Mouse (Mus musculus) midbrain, embryonic 15.5 days (tissue): ENCODE measurements at regions not wholly inside any gene's neighbourhood (a gene's known extent, or its start where the extent isn't known, plus 50 kb on each side); places are given as distances from the start of the nearest gene placed in this dataset.

ENCODE experiments used
- ATAC-seq: fragments of 200-750 bp; cut with Nextera tagmentation; replicated peaks from 2 replicates; pipeline ENCODE4 v1.8.0; 2017; ENCODE audit warnings: moderate TSS enrichment
- H3K27ac ChIP-seq: fragments of 300-500 bp; sonication (generic); 2 replicates; pipeline ENCODE4 v1.5.1; 2015; ENCODE audit warnings: mild to moderate bottlenecking, inconsistent platforms
- H3K27me3 ChIP-seq: fragments of 300-500 bp; sonication (generic); replicated peaks from 2 replicates; pipeline ENCODE4 v1.6.1; 2015; ENCODE audit warnings: inconsistent platforms
- H3K36me3 ChIP-seq: fragments of 300-500 bp; sonication (generic); replicated peaks from 2 replicates; pipeline ENCODE4 v1.6.1; 2015; ENCODE audit warnings: inconsistent platforms
- H3K4me1 ChIP-seq: fragments of 300-500 bp; sonication (generic); 2 replicates; pipeline ENCODE4 v1.6.1; 2015; ENCODE audit warnings: inconsistent platforms
- H3K4me2 ChIP-seq: fragments of 300-500 bp; sonication (generic); 2 replicates; pipeline ENCODE4 v1.6.1; 2015; ENCODE audit warnings: inconsistent platforms, mild to moderate bottlenecking, moderate library complexity
- H3K4me3 ChIP-seq: fragments of 300-500 bp; sonication (generic); 2 replicates; pipeline ENCODE4 v1.5.1; 2015; ENCODE audit warnings: mild to moderate bottlenecking, inconsistent platforms
- H3K9ac ChIP-seq: fragments of 300-500 bp; sonication (generic); 2 replicates; pipeline ENCODE4 v1.6.1; 2015; ENCODE audit warnings: mild to moderate bottlenecking, inconsistent platforms
- H3K9me3 ChIP-seq: fragments of 300-500 bp; sonication (generic); 2 replicates; pipeline ENCODE4 v1.6.1; 2016; ENCODE audit warnings: inconsistent platforms
- WGBS: fragments of 180-500 bp; shearing (Covaris S2); methylation state at CpG from one replicate; pipeline ENCODE4 v1.1.7; 2015; ENCODE audit warnings: mixed read lengths; 5-methylcytosine and 5-hydroxymethylcytosine counted together

GRCm38 (mm10) chr13:112153681-112154127 is 134.5 kb upstream of the Ankrd55 start:
- no peak overlapping the region for H3K4me3 ChIP-seq
- H3K9me3 ChIP-seq, result no peaks in the 10 kb centered on the region
- H3K36me3 ChIP-seq, result no peaks in the 10 kb centered on the region
- ATAC-seq, result no peak
- no peaks in the 10 kb centered on the region for H3K27me3 ChIP-seq
- H3K4me1 ChIP-seq, result peaks cover 15% of the 10 kb centered on the region
- no peak overlapping the region for H3K9ac ChIP-seq
- no peak overlapping the region for H3K27ac ChIP-seq
- WGBS, result 57% methylated on average over 4 of the region's 4 CpGs
- H3K4me2 ChIP-seq, result peak overlapping the region; percentile 30; the same call in 1 of the 2 replicates

DNA sequence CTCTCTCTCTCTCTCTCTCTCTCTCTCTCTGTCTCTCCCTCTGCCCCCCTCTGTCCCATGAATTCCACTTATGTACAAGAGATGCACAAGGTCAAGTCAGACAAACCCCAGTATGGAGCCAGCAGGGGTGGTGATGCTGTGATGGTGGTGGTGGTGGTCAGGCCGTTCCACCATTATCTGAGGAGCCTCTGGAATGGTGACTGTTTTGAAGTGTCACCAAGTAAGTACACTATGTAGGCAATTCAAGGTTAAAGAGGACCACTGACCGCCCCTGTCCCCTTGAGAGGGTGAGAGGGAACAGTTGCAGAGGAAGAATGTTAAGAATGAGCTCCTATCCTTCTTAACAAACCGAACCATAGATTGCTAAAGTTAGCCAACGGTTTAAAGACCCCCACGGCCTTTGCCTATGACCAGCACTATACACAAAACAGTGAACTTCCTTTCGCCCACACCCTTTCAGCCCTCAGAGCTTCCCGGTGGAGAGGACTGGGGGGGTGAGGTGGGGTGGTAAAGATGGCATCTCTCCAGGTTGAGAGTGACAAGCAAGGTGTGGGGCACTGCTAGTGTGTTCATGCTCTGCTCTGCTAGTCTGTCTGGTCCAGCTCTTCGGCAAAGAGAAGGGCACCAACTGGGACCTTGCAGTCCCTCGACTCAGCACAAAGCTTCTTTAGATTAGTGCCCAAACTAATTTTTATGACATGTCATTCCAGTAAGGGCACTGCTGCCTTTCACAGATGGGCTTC is 128.7 kb upstream of the Ankrd55 start:
- 60% methylated on average over 9 of the region's 9 CpGs for WGBS
- Histone ChIP-seq H3K27me3 (no peaks in the 10 kb centered on the region), H3K4me3 (no peak overlapping the region), H3K36me3 (no peaks in the 10 kb centered on the region), H3K27ac (no peak overlapping the region), H3K9me3 (no peaks in the 10 kb centered on the region), H3K9ac (no peak overlapping the region), H3K4me2 (no peak overlapping the region), H3K4me1 (peaks cover 12% of the 10 kb centered on the region; the same call in 1 of the 2 replicates)
- ATAC-seq, result no peak; the same call in none of the 2 replicates

DNA sequence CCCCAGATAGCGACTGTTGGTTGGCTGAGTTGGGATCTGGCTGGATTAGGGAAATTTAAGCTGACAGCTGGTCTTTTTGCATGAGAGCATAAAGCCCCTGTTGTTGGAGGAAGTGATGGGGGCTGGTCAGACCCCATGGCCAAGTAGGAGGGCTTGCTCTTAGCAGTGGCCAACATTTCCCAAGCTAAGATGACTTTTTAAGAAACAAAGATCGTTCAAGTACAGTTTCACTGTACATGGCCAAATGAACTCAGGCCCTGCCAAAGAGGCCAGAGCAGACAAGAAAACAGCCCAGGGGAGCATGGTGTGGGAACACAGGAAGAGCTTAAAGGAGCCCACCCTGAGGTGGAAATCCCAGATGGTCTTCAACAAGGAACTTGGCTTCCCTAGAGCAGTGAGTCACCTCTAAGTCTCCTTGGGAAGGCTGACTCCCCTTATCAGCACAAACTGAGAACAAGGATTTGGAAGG is 128.0 kb upstream of the Ankrd55 start:
- ATAC-seq, result peak; percentile 83
- H3K4me2 ChIP-seq, result no peak overlapping the region
- no peaks in the 10 kb centered on the region for H3K27me3 ChIP-seq
- H3K9ac ChIP-seq, result no peak overlapping the region
- H3K4me3 ChIP-seq, result no peak overlapping the region
- H3K4me1 ChIP-seq, result peaks cover 12% of the 10 kb centered on the region; the same call in 1 of the 2 replicates
- 37% methylated on average over 2 of the region's 2 CpGs for WGBS
- no peaks in the 10 kb centered on the region for H3K36me3 ChIP-seq
- H3K27ac ChIP-seq, result 0 out of 2 replicates have a peak overlapping the region, but pooled peaks have one; percentile 23
- no peaks in the 10 kb centered on the region for H3K9me3 ChIP-seq

DNA sequence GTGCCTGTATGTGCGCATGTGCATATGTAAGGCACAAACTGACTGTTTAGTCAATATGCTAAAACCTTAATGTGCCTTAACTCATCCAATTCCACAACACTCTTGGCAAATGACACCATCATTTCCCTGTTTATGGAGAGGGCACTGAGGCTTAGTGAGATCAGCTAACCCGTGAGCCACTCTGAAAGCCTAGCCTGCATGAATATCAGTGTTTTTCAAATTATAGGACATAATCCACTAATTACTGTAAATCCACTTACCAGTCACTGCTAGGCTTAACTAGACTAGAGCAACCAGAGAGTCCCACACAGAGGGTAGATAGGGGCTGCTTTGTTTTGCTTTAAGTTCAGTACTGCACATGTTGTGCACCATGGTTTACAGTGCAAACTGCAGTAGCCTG is 127.5 kb upstream of the Ankrd55 start:
- Histone ChIP-seq H3K9me3 (no peaks in the 10 kb centered on the region), H3K36me3 (no peaks in the 10 kb centered on the region), H3K27me3 (no peaks in the 10 kb centered on the region), H3K4me3 (no peak overlapping the region), H3K9ac (no peak overlapping the region), H3K4me2 (no peak overlapping the region), H3K27ac (no peak overlapping the region), H3K4me1 (peaks cover 13% of the 10 kb centered on the region)
- 71% methylated on average over 2 of the region's 2 CpGs for WGBS
- ATAC-seq, result peak; percentile 40; the same call in 1 of the 2 replicates

DNA sequence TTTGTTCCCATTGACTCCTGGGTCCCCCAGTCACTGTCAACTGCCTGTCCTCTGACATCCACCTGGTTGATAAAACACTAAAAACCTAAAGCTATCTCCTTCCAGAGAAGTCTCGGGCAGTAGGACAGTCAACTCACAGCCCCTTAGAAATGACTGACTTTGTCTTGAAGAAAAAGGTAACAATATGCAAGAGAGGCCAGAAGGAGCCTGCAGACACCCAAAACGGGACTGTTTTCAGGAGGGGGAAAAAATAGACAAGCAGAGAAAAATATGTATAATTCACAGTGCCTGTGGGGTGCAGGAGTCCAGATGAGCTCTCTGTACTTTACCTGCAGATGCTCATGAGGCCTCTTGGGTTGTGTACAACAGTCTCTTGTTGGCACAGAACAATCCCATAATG is 126.4 kb upstream of the Ankrd55 start:
- 86% methylated on average over 2 of the region's 2 CpGs for WGBS
- H3K27ac ChIP-seq, result no peak overlapping the region
- no peaks in the 10 kb centered on the region for H3K36me3 ChIP-seq
- H3K4me3 ChIP-seq, result no peak overlapping the region
- H3K4me2 ChIP-seq, result no peak overlapping the region
- H3K4me1 ChIP-seq, result peaks cover 23% of the 10 kb centered on the region
- H3K27me3 ChIP-seq, result no peaks in the 10 kb centered on the region
- ATAC-seq, result no peak
- H3K9me3 ChIP-seq, result no peaks in the 10 kb centered on the region
- no peak overlapping the region for H3K9ac ChIP-seq

- Histone ChIP-seq H3K9me3 (no peaks in the 10 kb centered on the region), H3K4me2 (no peak overlapping the region), H3K4me1 (peaks cover 18% of the 10 kb centered on the region), H3K4me3 (no peak overlapping the region), H3K27me3 (no peaks in the 10 kb centered on the region), H3K27ac (0 out of 2 replicates have a peak overlapping the region, but pooled peaks have one; percentile 47), H3K9ac (no peak overlapping the region), H3K36me3 (no peaks in the 10 kb centered on the region)
- WGBS, result 15% methylated on average over 2 of the region's 2 CpGs
- ATAC-seq, result peak; percentile 39; the same call in 1 of the 2 replicates
Observed at GRCm38 (mm10) chr13:112165921-112166320, 122.3 kb upstream of the Ankrd55 start.

- ATAC-seq, result peak; percentile 78; the same call in 1 of the 2 replicates
- Histone ChIP-seq H3K27ac (peak overlapping the region; percentile 47; the same call in 1 of the 2 replicates), H3K36me3 (no peaks in the 10 kb centered on the region), H3K9ac (no peak overlapping the region), H3K4me1 (peaks cover 18% of the 10 kb centered on the region), H3K4me2 (peak overlapping the region; percentile 12; the same call in 1 of the 2 replicates), H3K27me3 (no peaks in the 10 kb centered on the region), H3K9me3 (no peaks in the 10 kb centered on the region), H3K4me3 (no peak overlapping the region)
- 25% methylated on average over 10 of the region's 10 CpGs for WGBS
Observed at GRCm38 (mm10) chr13:112166338-112166802, 121.9 kb upstream of the Ankrd55 start.

- Histone ChIP-seq H3K36me3 (no peaks in the 10 kb centered on the region), H3K9ac (no peak overlapping the region), H3K4me1 (peaks cover 10% of the 10 kb centered on the region), H3K4me2 (no peak overlapping the region), H3K27me3 (no peaks in the 10 kb centered on the region), H3K9me3 (no peaks in the 10 kb centered on the region), H3K27ac (no peak overlapping the region), H3K4me3 (no peak overlapping the region)
- no peak for ATAC-seq
- WGBS, result 92% methylated on average over 3 of the region's 3 CpGs
Observed at GRCm38 (mm10) chr13:112168468-112168867, 119.8 kb upstream of the Ankrd55 start.

DNA sequence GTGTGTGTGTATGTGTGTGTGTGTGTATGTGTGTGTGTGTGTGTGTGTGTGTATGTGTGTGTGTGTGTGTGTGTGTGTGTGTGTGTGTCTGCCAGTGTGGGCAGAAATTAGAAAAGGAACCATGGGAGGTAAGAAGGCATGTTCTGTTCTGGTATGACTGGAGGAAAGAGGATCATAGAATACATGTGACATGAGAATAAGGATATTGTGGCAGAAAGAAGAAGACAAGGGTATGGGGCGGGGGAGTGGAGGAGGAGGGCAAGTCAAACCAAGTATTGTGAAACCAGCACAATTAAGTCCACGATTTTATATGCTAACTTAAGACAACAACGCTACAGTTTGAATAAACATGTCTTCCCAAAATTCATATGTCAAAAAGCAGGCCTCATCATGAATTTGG is 117.4 kb upstream of the Ankrd55 start:
- 93% methylated on average over 3 of the region's 3 CpGs for WGBS
- Histone ChIP-seq H3K4me1 (peaks cover 9% of the 10 kb centered on the region), H3K9me3 (no peaks in the 10 kb centered on the region), H3K4me2 (no peak overlapping the region), H3K27ac (no peak overlapping the region), H3K9ac (no peak overlapping the region), H3K4me3 (no peak overlapping the region), H3K36me3 (no peaks in the 10 kb centered on the region), H3K27me3 (no peaks in the 10 kb centered on the region)
- no peak for ATAC-seq

GRCm38 (mm10) chr13:112171940-112172715 is 116.1 kb upstream of the Ankrd55 start:
- 87% methylated on average over 11 of the region's 11 CpGs for WGBS
- no peaks in the 10 kb centered on the region for H3K36me3 ChIP-seq
- H3K27ac ChIP-seq, result no peak overlapping the region
- no peak for ATAC-seq
- H3K4me1 ChIP-seq, result no peaks in the 10 kb centered on the region
- H3K9ac ChIP-seq, result no peak overlapping the region
- no peaks in the 10 kb centered on the region for H3K27me3 ChIP-seq
- no peak overlapping the region for H3K4me2 ChIP-seq
- no peak overlapping the region for H3K4me3 ChIP-seq
- no peaks in the 10 kb centered on the region for H3K9me3 ChIP-seq

- H3K4me3 ChIP-seq, result no peak overlapping the region
Observed at GRCm38 (mm10) chr13:112173973-112174372, 114.3 kb upstream of the Ankrd55 start.

DNA sequence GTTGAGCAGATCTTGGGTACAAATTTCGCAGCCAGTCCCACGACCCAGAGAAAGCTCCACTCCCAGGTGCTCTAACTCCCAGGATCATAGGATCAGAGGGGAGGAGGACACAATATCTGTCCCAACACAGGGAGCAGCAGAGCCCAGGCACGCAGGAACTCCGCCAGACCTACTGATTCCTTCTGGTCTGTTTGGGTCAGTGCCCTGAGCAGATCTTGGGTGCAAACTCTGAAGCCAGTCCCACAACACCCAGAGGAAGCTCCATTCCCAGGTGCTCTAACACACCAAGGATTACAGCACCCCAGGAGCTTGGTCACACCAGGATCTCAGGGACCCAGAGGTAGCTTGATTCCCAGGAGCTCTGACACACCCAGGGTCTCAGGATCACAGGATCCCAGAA is 110.2 kb upstream of the Ankrd55 start:
- H3K9ac ChIP-seq, result no peak overlapping the region
- 92% methylated on average over 4 of the region's 4 CpGs for WGBS
- H3K4me3 ChIP-seq, result no peak overlapping the region
- H3K9me3 ChIP-seq, result no peaks in the 10 kb centered on the region
- no peak for ATAC-seq
- H3K27ac ChIP-seq, result no peak overlapping the region
- H3K36me3 ChIP-seq, result no peaks in the 10 kb centered on the region
- no peaks in the 10 kb centered on the region for H3K27me3 ChIP-seq
- H3K4me2 ChIP-seq, result no peak overlapping the region
- no peaks in the 10 kb centered on the region for H3K4me1 ChIP-seq

More at GRCm38 (mm10) chr13:112173973-112174372, 114.3 kb upstream of the Ankrd55 start:
- Histone ChIP-seq H3K27me3 (no peaks in the 10 kb centered on the region), H3K36me3 (no peaks in the 10 kb centered on the region), H3K9me3 (no peaks in the 10 kb centered on the region), H3K4me1 (no peaks in the 10 kb centered on the region), H3K9ac (no peak overlapping the region), H3K4me2 (no peak overlapping the region), H3K27ac (no peak overlapping the region)
- 86% methylated on average over 8 of the region's 8 CpGs for WGBS
- ATAC-seq, result no peak
